In genomic region chr4:114486885-114487531, GRCm38 (mm10) we compare ENCODE assay signal across 14 mouse cellular contexts.
DNase-seq lines count a peak whose midpoint lies in the region; ATAC-seq and TF ChIP-seq lines count a peak whose summit lies in the region.
"Had no signal": no experiment of that assay in that cellular context is flagged by ENCODE, and none has a peak within 500 bp of the region (broad histone marks: within the 10 kb centered on the region; RNA-seq: fewer than 3 reads in every experiment).

No protein-coding gene starts in this region.

- DNase-seq in heart, adult 9 months (ENCODE audit: low spot score in 2 of 2) = no peak
- no peak for DNase-seq in lung, postnatal 25 days (ENCODE audit: low spot score)
- DNase-seq in forebrain, postnatal 0 days = no peak
- peak; percentile 23 for DNase-seq in hindbrain, postnatal 0 days (ENCODE audit: low spot score)
- no peak for DNase-seq in ovary, adult 18-20 months (ENCODE audit: low spot score)
- no peak for DNase-seq in B cell, adult 2 months
- DNase-seq: cerebellum, adult 11 months; gastrocnemius, postnatal 36 days; thymus, postnatal 36 days had no signal

- no peak overlapping the region for H3K27ac ChIP-seq in heart, embryonic 11.5 days (ENCODE audit: low read depth, low read length)
- no peak overlapping the region for H3K27ac ChIP-seq in lung, embryonic 15.5 days
- H3K27ac ChIP-seq in forebrain, postnatal 0 days (ENCODE audit: low read depth, low read length) = no peak overlapping the region
- H3K27ac ChIP-seq in hindbrain, postnatal 0 days = no peak overlapping the region
- H3K27ac ChIP-seq: kidney, postnatal 0 days; liver, embryonic 15.5 days had no signal

- no peak for TF ChIP-seq CTCF in forebrain, postnatal 0 days (IDR thresholded peaks at IDR 0.05; ENCODE audit: low read depth)
- no peak for TF ChIP-seq CTCF in hindbrain, postnatal 0 days (IDR thresholded peaks at IDR 0.05; ENCODE audit: low read depth)

- ATAC-seq in heart, embryonic 11.5 days (replicated peaks; ENCODE audit: insufficient number of reproducible peaks, low FRiP score, low TSS enrichment) = 0 out of 2 replicates have a peak, but pooled peaks have one; percentile 14
- ATAC-seq in lung, embryonic 15.5 days (ENCODE audit: borderline replicate concordance, extremely low read depth, low FRiP score, low TSS enrichment) = 0 out of 2 replicates have a peak, but pooled peaks have one; percentile 52
- peak; percentile 45; the same call in 1 of the 2 replicates for ATAC-seq in forebrain, postnatal 0 days
- peak; percentile 57; the same call in 1 of the 2 replicates for ATAC-seq in hindbrain, postnatal 0 days
- ATAC-seq: activated CD4-positive, CD25-positive, alpha-beta regulatory T cell, adult 4 months had no signal

- H3K36me3 ChIP-seq in heart, embryonic 11.5 days (ENCODE audit: control insufficient read depth, insufficient read depth, low read length) = no peaks in the 10 kb centered on the region
- H3K36me3 ChIP-seq in lung, embryonic 15.5 days = no peaks in the 10 kb centered on the region
- H3K36me3 ChIP-seq in forebrain, postnatal 0 days (ENCODE audit: insufficient read depth) = no peaks in the 10 kb centered on the region
- H3K36me3 ChIP-seq in hindbrain, postnatal 0 days (ENCODE audit: insufficient read depth, low read length) = no peaks in the 10 kb centered on the region
- H3K36me3 ChIP-seq: liver, embryonic 15.5 days had no signal

- WGBS in heart, embryonic 11.5 days (ENCODE audit: insufficient replicate concordance) = 57% methylated on average over 2 of the region's 2 CpGs
- 38% methylated on average over 2 of the region's 2 CpGs for WGBS in lung, embryonic 15.5 days
- WGBS in forebrain, postnatal 0 days = 33% methylated on average over 2 of the region's 2 CpGs
- WGBS in hindbrain, postnatal 0 days = 33% methylated on average over 2 of the region's 2 CpGs

- no peak overlapping the region for H3K9ac ChIP-seq in heart, embryonic 11.5 days (ENCODE audit: low read depth, low read length)
- no peak overlapping the region for H3K9ac ChIP-seq in lung, embryonic 15.5 days
- no peak overlapping the region for H3K9ac ChIP-seq in forebrain, postnatal 0 days
- H3K9ac ChIP-seq in hindbrain, postnatal 0 days (replicated peaks; ENCODE audit: low read length) = no peak overlapping the region
- H3K9ac ChIP-seq: liver, embryonic 15.5 days had no signal

- no peak overlapping the region for H3K4me3 ChIP-seq in heart, embryonic 11.5 days (ENCODE audit: low read depth, low read length)
- no peak overlapping the region for H3K4me3 ChIP-seq in lung, embryonic 15.5 days
- no peak overlapping the region for H3K4me3 ChIP-seq in forebrain, postnatal 0 days (ENCODE audit: low read depth, low read length)
- no peak overlapping the region for H3K4me3 ChIP-seq in hindbrain, postnatal 0 days (ENCODE audit: low read length)
- H3K4me3 ChIP-seq: liver, embryonic 15.5 days had no signal

- peaks cover 17% of the 10 kb centered on the region for H3K4me1 ChIP-seq in heart, embryonic 11.5 days (ENCODE audit: control insufficient read depth, insufficient read depth, low read length)
- H3K4me1 ChIP-seq in lung, embryonic 15.5 days = peaks cover 6% of the 10 kb centered on the region; the same call in 1 of the 2 replicates
- no peaks in the 10 kb centered on the region for H3K4me1 ChIP-seq in forebrain, postnatal 0 days (ENCODE audit: insufficient read depth)
- H3K4me1 ChIP-seq in hindbrain, postnatal 0 days (ENCODE audit: insufficient read depth, low read length) = peaks cover 7% of the 10 kb centered on the region
- H3K4me1 ChIP-seq: liver, embryonic 15.5 days had no signal

- peaks cover 53% of the 10 kb centered on the region for H3K27me3 ChIP-seq in heart, embryonic 11.5 days (ENCODE audit: control insufficient read depth, insufficient read depth, low read length)
- no peaks in the 10 kb centered on the region for H3K27me3 ChIP-seq in lung, embryonic 15.5 days
- H3K27me3 ChIP-seq in forebrain, postnatal 0 days (ENCODE audit: insufficient read depth, low read length) = no peaks in the 10 kb centered on the region
- no peaks in the 10 kb centered on the region for H3K27me3 ChIP-seq in hindbrain, postnatal 0 days (ENCODE audit: insufficient read depth, low read length)
- H3K27me3 ChIP-seq: liver, embryonic 15.5 days had no signal

- H3K4me2 ChIP-seq in heart, embryonic 11.5 days = no peak overlapping the region
- H3K4me2 ChIP-seq in lung, embryonic 15.5 days = no peak overlapping the region
- no peak overlapping the region for H3K4me2 ChIP-seq in forebrain, postnatal 0 days (ENCODE audit: low read depth)
- H3K4me2 ChIP-seq in hindbrain, postnatal 0 days (ENCODE audit: low read depth, low read length) = no peak overlapping the region
- H3K4me2 ChIP-seq: liver, embryonic 15.5 days had no signal

- H3K9me3 ChIP-seq in heart, embryonic 11.5 days (replicated peaks; ENCODE audit: control insufficient read depth, low read length) = peaks cover 6% of the 10 kb centered on the region; the same call in 1 of the 2 replicates
- no peaks in the 10 kb centered on the region for H3K9me3 ChIP-seq in lung, embryonic 15.5 days
- H3K9me3 ChIP-seq in forebrain, postnatal 0 days (ENCODE audit: low read length) = no peaks in the 10 kb centered on the region
- no peaks in the 10 kb centered on the region for H3K9me3 ChIP-seq in hindbrain, postnatal 0 days (ENCODE audit: low read length)
- H3K9me3 ChIP-seq: liver, embryonic 15.5 days had no signal
